Mouse (Mus musculus): Measurements from ENCODE around the gene Coa7.

DNA sequence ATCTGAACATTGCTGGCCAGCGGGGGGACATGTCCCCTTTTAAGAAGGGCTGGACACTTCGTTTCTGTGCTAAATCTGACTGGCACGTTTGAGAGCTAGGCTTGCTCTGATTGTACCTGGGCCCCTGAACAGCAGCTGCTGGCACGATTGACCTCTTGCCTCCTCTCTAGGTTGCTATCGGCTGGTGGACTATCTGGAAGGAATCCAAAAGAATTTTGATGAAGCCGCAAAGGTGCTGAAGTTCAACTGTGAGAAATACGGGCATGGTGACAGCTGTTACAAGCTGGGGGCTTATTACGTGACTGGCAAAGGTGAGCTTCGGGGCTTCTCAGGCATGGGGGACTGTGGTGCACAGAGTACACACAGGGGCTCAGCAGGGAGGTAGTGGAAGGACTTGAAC, 4.1 kb downstream of the Coa7 start:
- TF ChIP-seq USF1 (IDR thresholded peaks at IDR 0.05; ENCODE audit: low read depth) = no peak
- TF ChIP-seq CTCF (IDR thresholded peaks at IDR 0.05; ENCODE audit: control insufficient read depth, insufficient read depth, insufficient read length) = no peak
- no peak for TF ChIP-seq MYOG (IDR thresholded peaks at IDR 0.05; ENCODE audit: control insufficient read depth, extremely low read depth, insufficient read length)
- no peak for TF ChIP-seq MAX (IDR thresholded peaks at IDR 0.05)

All from C2C12 (cell line).